Mouse (Mus musculus): Measurements from ENCODE around the gene Smc5. TPM values are rescaled to one million over a fixed set of nuclear protein-coding genes. Genes with fewer than 3 reads are reported as not detected.

Gene Smc5
- polyA plus RNA-seq, 1 experiment from 2014 or later: 60.1 TPM

GRCm38 (mm10) chr19:23166550-23167284, 107.0 kb downstream of the Smc5 start:
- WGBS: 77% methylated on average over 11 of the region's 11 CpGs
- no peak for ATAC-seq (replicated peaks; ENCODE audit: low FRiP score)

GRCm38 (mm10) chr19:23164651-23165240, 109.0 kb downstream of the Smc5 start:
- no peaks in the 10 kb centered on the region for H3K27me3 ChIP-seq (ENCODE audit: control insufficient read depth, insufficient read depth, low read length)
- no peak overlapping the region for H3K4me3 ChIP-seq (ENCODE audit: low read depth, low read length)
- ATAC-seq (replicated peaks; ENCODE audit: low FRiP score): no peak
- no peaks in the 10 kb centered on the region for H3K9me3 ChIP-seq (ENCODE audit: control insufficient read depth, low read length)
- DNase-seq (ENCODE audit: low spot score): no peak
- H3K4me2 ChIP-seq (ENCODE audit: low read depth, low read length, severe bottlenecking): no peak overlapping the region
- no peak overlapping the region for H3K9ac ChIP-seq (ENCODE audit: low read length)
- no peak overlapping the region for H3K27ac ChIP-seq (ENCODE audit: low read depth, low read length)
- H3K4me1 ChIP-seq (replicated peaks; ENCODE audit: control insufficient read depth, insufficient read depth, low read length): no peaks in the 10 kb centered on the region
- WGBS: 91% methylated on average over 16 of the region's 16 CpGs
- H3K36me3 ChIP-seq (ENCODE audit: control insufficient read depth, insufficient read depth, low read length): no peaks in the 10 kb centered on the region

More at GRCm38 (mm10) chr19:23166550-23167284, 107.0 kb downstream of the Smc5 start:
- Histone ChIP-seq H3K9ac (ENCODE audit: low read length) (no peak overlapping the region), H3K4me3 (ENCODE audit: low read depth, low read length) (no peak overlapping the region), H3K4me1 (replicated peaks; ENCODE audit: control insufficient read depth, insufficient read depth, low read length) (no peaks in the 10 kb centered on the region), H3K27me3 (ENCODE audit: control insufficient read depth, insufficient read depth, low read length) (no peaks in the 10 kb centered on the region), H3K9me3 (ENCODE audit: control insufficient read depth, low read length) (no peaks in the 10 kb centered on the region), H3K4me2 (ENCODE audit: low read depth, low read length, severe bottlenecking) (no peak overlapping the region), H3K27ac (ENCODE audit: low read depth, low read length) (no peak overlapping the region), H3K36me3 (ENCODE audit: control insufficient read depth, insufficient read depth, low read length) (no peaks in the 10 kb centered on the region)
- no peak for DNase-seq (ENCODE audit: low spot score)

- H3K9ac ChIP-seq (ENCODE audit: low read length): no peak overlapping the region
- H3K27ac ChIP-seq (ENCODE audit: low read depth, low read length): no peak overlapping the region
- no peak overlapping the region for H3K4me2 ChIP-seq (ENCODE audit: low read depth, low read length, severe bottlenecking)
- WGBS: 37% methylated on average over 3 of the region's 3 CpGs
- no peaks in the 10 kb centered on the region for H3K27me3 ChIP-seq (ENCODE audit: control insufficient read depth, insufficient read depth, low read length)
- no peak for DNase-seq (ENCODE audit: low spot score)
- no peaks in the 10 kb centered on the region for H3K36me3 ChIP-seq (ENCODE audit: control insufficient read depth, insufficient read depth, low read length)
- ATAC-seq (replicated peaks; ENCODE audit: low FRiP score): no peak
- H3K4me1 ChIP-seq (replicated peaks; ENCODE audit: control insufficient read depth, insufficient read depth, low read length): no peaks in the 10 kb centered on the region
- H3K4me3 ChIP-seq (ENCODE audit: low read depth, low read length): no peak overlapping the region
- H3K9me3 ChIP-seq (ENCODE audit: control insufficient read depth, low read length): no peaks in the 10 kb centered on the region
These were observed 110.3 kb downstream of the Smc5 start for GRCm38 (mm10) chr19:23163361-23163760.

- WGBS: 75% methylated on average over 6 of the region's 6 CpGs
- DNase-seq (ENCODE audit: low spot score) (no peak), ATAC-seq (replicated peaks; ENCODE audit: low FRiP score) (no peak)
- no peaks in the 10 kb centered on the region for H3K9me3 ChIP-seq (ENCODE audit: control insufficient read depth, low read length)
- no peaks in the 10 kb centered on the region for H3K27me3 ChIP-seq (ENCODE audit: control insufficient read depth, insufficient read depth, low read length)
- no peaks in the 10 kb centered on the region for H3K36me3 ChIP-seq (ENCODE audit: control insufficient read depth, insufficient read depth, low read length)
- H3K27ac ChIP-seq (ENCODE audit: low read depth, low read length): no peak overlapping the region
- no peaks in the 10 kb centered on the region for H3K4me1 ChIP-seq (replicated peaks; ENCODE audit: control insufficient read depth, insufficient read depth, low read length)
- H3K4me3 ChIP-seq (ENCODE audit: low read depth, low read length): no peak overlapping the region
- H3K9ac ChIP-seq (ENCODE audit: low read length): no peak overlapping the region
- no peak overlapping the region for H3K4me2 ChIP-seq (ENCODE audit: low read depth, low read length, severe bottlenecking)
These were observed 110.8 kb downstream of the Smc5 start for GRCm38 (mm10) chr19:23162877-23163276.

GRCm38 (mm10) chr19:23162387-23162809, 111.3 kb downstream of the Smc5 start:
- WGBS: 20% methylated on average over 8 of the region's 8 CpGs
- no peak overlapping the region for H3K27ac ChIP-seq (ENCODE audit: low read depth, low read length)
- no peaks in the 10 kb centered on the region for H3K27me3 ChIP-seq (ENCODE audit: control insufficient read depth, insufficient read depth, low read length)
- H3K4me3 ChIP-seq (ENCODE audit: low read depth, low read length): no peak overlapping the region
- H3K4me2 ChIP-seq (ENCODE audit: low read depth, low read length, severe bottlenecking): no peak overlapping the region
- no peaks in the 10 kb centered on the region for H3K36me3 ChIP-seq (ENCODE audit: control insufficient read depth, insufficient read depth, low read length)
- ATAC-seq (replicated peaks; ENCODE audit: low FRiP score): no peak
- no peaks in the 10 kb centered on the region for H3K9me3 ChIP-seq (ENCODE audit: control insufficient read depth, low read length)
- no peak overlapping the region for H3K9ac ChIP-seq (ENCODE audit: low read length)
- H3K4me1 ChIP-seq (replicated peaks; ENCODE audit: control insufficient read depth, insufficient read depth, low read length): no peaks in the 10 kb centered on the region
- DNase-seq (ENCODE audit: low spot score): no peak

- no peaks in the 10 kb centered on the region for H3K36me3 ChIP-seq (ENCODE audit: control insufficient read depth, insufficient read depth, low read length)
- DNase-seq (ENCODE audit: low spot score): no peak
- 78% methylated on average over 10 of the region's 10 CpGs for WGBS
- no peaks in the 10 kb centered on the region for H3K9me3 ChIP-seq (ENCODE audit: control insufficient read depth, low read length)
- no peak overlapping the region for H3K27ac ChIP-seq (ENCODE audit: low read depth, low read length)
- H3K4me1 ChIP-seq (replicated peaks; ENCODE audit: control insufficient read depth, insufficient read depth, low read length): no peaks in the 10 kb centered on the region
- no peak for ATAC-seq (replicated peaks; ENCODE audit: low FRiP score)
- H3K9ac ChIP-seq (ENCODE audit: low read length): no peak overlapping the region
- no peak overlapping the region for H3K4me2 ChIP-seq (ENCODE audit: low read depth, low read length, severe bottlenecking)
- H3K4me3 ChIP-seq (ENCODE audit: low read depth, low read length): no peak overlapping the region
- H3K27me3 ChIP-seq (ENCODE audit: control insufficient read depth, insufficient read depth, low read length): no peaks in the 10 kb centered on the region
These were observed 113.8 kb downstream of the Smc5 start for GRCm38 (mm10) chr19:23159780-23160395.

Other genes starting within 250 kb of the Smc5 start
- 0.86 and 0.91 TPM in 2 replicates for gene Klf9, start 132.7 kb downstream of the Smc5 start, polyA plus RNA-seq (2014; fragmentation: Nextera tagmentation; extraction: Ambion mirVana)
- gene Mamdc2, start 174.5 kb upstream of the Smc5 start, polyA plus RNA-seq (2014; fragmentation: Nextera tagmentation; extraction: Ambion mirVana): 1.2 and 1.3 TPM in 2 replicates